Mouse (Mus musculus): Measurements from ENCODE around the gene Dleu7. TPM values are rescaled to one million over a fixed set of nuclear protein-coding genes. Genes with fewer than 3 reads are reported as not detected.

Gene Dleu7
- polyA plus RNA-seq (2017; shearing (Covaris generic)), result not detected

DNA sequence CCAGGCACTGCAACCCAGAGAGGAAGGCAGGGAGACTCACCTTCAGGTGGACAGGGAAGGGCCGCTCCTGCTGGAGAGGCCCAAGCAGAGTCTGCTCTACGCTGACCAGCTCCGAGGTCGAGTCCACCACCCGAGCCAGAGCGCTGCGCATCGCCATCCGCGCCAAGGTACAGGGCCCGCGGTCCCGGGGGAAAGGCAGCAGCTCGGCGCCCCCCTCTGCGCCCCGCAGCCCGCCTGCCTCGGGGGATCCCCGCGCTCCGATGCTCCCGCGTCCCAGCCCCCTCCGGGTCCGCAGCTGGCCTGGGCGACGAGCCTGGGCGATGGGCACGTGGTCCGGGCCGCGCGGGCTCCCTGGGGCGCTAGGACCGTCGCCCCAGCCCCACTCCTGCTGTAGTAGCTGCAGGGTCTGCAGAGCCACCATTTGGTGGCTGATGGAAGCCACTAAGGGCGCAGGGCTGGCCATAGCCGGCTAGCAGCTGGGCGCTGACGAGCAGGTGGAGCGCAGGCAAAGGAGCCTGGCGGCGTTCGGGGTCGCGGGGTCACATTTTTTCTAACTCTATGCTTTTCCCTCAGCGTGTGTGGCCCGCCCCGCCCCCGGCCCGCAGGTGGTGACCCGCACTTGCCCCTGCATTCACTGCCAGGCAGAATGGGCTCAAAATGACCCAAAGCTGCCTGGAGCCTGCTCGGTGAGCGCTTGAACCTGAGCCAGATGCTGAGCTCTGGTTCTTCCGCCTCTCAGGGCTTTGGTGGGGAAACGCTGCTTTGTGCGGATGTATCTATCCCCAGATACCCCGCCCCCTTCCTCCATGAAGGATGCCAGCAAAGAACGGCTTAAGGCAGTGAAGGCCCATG, at the start of gene Dleu7, which contains the start of gene Rnaseh2b:
Gene Dleu7, minus strand, starts transcription at position 560 of the 852 bp plus-strand sequence.
Gene Rnaseh2b, plus strand, starts transcription at position 102 of the 852 bp plus-strand sequence.
- peak; percentile 63 for ATAC-seq

DNA sequence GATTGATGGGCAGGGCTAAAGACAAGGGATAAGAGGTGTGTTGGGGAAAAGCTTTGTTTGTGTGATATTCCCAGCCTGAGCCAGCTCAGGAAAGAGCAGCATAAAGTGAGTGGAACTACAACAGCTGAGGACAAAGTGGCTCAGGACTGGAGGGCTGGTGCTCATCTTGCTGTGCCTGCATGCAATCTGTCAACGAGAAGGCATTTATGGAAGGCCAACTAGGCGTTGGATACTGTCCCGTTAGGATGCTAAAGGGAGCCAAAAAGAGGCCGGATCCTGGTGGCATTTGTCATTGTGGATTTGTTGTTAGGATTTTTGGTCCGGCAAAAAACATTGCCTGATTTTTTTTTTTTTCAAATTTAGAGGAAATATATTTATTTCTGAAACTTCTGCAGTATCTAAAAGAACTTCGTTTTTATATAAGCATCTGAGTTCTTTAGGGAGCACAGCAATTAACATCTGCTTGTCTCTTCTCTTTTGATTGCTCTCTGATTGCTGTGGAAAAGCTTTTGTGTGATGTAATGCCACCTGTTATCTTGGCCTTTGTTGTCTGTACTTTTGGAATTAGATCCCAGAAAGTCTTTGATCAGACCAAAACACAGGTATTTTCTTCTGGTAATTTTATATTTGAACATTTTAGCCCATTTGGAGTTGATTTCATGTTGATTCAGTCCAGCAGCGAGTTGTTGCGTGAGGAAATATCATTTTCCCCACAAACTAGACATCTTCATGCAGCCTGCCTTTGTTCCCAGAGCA, 49.2 kb upstream of the Dleu7 start:
- ATAC-seq, result no peak

DNA sequence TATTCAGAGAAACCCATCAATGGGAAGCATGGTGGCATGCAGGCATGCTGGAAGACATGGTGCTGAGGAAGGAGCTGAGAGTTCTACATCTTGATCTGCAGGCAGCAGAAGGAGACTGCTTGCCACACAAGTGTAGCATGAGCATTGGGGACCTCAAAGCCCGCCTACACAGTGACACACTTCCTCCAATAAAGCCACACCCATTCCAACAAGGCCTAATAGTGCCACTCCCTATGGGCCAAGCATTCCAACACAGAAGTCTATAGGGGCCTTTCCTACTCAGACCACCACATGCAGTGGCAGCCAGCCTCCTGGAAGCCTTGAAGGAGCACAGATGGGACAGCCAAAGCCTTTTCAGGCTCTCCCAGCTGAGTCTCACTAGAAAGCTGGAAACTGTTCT, 46.3 kb upstream of the Dleu7 start:
- no peak for ATAC-seq

DNA sequence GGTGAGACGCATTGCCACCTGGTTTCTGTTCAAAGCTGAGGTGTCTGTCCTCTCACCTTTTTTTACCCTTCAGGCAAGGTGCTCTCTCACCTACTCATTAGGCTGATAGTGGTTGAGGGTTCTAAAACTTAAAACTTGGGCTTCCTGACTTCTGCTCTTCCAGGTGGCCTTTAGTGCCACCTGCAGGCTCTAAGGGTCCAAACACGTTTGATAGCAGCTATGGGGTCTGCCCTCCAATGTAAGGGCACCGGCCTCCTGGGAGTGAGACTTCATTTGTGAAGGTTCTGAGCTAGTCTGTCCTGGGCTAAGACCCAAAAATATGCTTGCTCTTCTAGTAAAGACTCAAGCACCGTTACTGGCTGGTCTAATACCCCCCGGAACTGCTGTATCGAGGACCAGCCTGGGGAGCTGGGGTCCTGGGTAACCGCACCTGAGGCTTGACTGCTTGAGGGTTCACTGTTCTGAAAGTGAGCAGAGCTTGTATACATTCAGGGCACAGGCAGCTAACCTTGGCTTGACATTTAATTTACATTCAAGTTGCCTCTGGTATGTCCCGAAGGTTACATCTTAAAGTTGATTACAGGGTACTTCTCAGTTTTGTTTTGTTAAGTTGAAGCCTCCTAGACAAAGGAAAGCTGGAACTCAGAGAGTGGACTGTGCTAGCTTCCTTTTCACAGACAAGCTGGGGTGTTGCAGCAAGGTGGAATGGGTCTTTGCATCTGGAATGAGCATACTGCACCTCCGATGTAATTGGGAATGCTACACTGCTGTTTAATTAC, 41.3 kb upstream of the Dleu7 start:
- ATAC-seq, result no peak

DNA sequence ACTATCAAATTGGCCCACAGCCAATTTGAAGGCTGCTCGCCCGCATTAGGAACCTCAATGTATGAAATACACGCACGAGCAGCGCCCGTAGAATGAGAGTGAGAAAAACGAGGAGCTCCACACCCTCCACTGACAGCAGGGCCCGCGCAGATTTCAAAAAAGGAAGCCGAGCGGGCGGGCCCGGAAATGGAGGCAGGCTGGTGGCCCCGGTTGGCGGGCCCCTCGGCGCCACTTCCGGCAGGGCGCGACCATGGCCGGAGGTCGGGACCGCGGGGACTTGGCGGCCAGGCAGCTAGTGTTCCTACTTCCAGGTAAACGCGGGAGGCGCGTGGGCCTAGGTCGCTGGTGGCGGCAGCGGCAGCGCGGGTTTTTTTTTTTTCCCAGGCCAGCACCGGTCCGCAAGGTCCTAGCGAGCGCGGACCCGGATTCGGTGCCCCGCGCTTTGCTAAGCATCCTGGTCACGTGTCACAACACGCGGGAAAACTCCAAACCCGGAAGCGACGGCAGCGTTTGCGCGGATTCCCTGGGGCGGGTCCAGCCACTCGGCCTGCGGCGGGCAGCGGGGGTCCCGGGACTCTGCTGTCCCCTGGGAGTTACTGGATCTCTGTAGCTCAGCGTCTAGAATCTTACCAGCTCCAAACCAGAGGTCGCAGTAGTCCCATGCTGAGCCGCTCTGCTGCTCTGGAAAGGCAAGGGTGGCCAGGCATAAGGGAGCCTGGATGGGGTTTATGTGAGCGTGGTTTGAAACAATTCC, 39.2 kb upstream of the Dleu7 start:
- ATAC-seq, result peak; percentile 93

DNA sequence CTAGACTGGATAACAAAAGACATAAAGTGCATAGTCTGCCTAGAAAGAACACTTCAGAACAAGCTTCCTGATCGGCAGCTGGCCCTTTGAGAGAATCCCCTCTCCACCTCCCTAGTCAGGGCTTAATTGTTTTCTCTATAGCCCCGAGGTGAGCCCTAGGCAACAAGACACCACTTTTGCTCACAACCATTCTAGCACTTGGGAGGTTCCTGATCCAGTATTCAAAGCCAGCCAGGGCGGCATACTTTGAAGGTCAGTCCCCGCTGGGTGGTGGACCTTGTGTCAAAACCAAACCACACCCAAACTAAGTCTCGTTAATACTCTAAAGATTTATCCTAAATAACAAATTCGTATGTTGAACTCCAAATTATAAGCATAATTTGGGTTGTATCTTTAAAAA, 38.6 kb upstream of the Dleu7 start:
- no peak for ATAC-seq

DNA sequence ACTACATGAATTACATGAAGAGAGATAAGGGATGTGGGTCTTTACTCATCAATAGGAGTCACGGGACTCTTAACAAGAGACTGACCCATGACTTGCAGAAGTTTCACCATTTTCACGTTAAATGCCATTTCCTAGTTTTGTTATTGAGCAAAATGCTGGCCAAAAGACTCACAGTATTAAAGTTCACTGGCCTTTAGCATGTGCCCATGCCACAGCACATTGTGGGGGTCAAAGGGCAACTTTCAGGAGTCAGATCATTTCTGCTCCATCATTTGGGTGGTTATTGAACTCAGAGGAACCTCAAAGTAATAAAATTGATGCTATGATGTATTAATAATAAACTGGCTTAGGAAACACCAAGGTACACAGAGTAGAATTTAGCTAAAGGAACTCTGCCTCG, 36.8 kb upstream of the Dleu7 start:
- no peak for ATAC-seq

DNA sequence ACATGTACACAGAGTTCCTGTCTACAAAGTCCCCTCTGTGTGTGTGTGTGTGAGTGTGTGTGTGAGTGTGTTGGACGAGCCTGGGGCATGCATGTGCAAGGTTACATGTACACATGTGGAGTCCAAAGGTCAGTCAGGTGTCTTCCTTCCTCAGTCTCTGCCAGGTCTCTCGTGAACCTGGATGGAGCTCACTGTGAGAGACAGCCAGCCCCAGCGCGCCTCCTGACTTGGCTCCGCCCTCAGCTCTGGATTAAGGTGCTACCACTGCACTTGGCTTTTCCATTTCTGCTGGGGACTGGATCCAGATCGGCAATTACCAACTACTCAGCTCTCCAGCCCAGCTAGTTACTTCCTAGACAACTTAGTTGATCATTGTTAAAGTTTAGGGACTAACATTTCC, 35.8 kb upstream of the Dleu7 start:
- no peak for ATAC-seq

DNA sequence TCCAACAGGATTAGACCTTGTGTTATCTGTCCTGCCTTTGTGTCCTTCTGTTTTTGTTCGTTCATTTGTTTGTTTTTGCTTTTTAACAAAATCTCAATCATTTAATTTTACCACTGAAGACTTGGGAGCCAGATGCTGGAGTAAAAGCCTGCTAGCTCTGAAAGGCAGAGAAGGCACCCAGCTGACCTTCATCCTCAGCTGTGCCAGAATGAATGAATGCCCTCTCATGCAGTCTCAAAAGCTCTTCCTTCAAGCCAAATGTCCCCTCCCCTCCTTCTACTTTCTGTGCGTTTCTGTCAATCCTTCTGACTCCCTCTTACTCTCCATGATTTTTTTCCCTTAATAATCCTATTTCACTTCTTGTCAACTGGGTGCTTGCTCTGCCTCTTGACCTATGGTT, 34.3 kb upstream of the Dleu7 start:
- no peak for ATAC-seq

DNA sequence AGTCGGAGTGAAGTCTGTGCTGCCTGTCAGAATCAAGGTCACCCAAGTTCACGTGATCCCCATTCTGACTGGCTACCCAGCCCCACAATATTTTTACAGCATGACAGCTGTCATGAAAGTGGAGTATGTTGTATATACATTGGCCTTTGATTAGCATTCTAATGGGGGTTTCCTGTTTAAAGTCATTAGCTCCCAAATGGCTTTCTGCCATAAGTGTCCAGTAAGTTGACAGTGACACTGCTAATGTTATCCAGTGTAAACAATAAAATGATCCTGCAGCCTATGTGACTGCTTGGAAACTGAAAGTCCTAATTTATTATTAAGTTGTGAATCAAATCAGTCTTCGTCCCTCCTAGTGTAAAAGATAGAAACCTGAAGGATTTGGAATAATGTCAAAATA, 33.2 kb upstream of the Dleu7 start:
- ATAC-seq, result no peak

DNA sequence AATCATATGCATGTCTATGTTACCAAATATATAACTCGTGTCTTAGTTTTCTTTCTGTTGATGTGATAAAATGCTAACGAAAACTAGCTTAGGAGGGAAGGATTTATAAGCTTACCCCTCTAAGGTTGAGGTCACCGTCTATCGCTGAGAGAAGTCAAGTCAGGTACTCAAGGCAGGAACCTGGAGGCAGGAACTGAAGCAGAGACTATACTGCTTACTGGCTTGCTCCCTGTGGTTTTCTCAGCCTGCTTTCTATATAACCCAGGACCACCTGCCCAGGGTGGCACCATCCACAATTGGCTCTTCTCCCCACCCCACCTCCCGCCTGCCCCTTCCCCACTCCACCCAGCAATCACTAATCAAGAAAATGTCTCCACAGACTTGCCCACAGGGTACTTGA, 32.1 kb upstream of the Dleu7 start:
- ATAC-seq, result no peak

DNA sequence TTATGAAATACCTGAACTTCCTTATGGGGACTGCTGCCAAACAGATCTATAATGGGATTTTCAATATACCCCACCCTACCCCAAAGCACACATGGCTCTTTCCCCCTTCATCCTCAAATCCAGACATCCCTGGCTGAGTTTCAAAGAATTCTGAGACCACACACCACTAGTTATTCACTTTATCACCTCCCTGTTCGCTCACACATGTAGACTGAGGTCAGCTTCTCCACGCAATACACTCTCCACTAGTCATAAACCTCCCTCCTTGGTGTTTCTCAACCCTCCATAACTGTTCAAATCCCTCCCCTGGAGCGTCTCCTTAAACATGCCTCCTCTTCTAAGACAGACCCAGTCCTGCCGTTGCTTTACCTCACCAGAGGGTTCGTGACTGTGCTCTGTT, 30.6 kb upstream of the Dleu7 start:
- no peak for ATAC-seq

DNA sequence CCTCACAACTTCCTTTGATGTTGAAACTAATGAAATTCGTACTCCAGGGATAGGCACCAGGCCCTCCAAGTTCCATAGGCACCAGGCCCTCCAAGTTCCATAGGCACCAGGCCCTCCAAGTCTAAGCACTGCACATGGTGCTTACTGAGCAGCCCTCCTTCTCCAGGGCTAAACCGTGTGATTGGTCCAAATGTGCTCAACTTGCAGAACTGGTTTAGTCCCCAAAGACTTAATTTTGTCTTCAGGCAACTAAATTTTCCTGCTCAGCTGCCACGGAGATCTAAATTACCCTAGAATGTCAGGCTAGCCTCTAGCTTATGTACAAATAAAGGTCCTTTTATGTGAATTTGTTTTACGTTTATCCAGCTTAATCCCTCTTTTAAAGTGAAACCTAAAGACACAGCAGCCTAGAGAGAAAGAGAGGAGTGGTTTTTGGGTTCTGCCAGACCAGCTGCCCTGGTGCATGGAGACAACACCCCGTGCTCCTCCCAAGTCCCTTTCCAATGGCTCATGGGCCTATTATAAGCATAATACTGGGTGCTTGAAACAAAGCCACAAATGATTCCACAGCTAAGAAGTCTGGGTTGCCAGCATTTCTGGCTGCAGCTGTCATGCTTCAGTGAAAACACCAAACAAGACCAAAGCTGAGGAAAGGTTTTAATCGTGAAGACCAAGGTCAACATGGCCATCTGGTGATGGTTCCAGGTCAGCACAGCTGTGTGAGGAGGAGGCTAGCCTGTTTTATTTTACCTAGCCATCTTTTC, 29.9 kb upstream of the Dleu7 start:
- ATAC-seq, result no peak

DNA sequence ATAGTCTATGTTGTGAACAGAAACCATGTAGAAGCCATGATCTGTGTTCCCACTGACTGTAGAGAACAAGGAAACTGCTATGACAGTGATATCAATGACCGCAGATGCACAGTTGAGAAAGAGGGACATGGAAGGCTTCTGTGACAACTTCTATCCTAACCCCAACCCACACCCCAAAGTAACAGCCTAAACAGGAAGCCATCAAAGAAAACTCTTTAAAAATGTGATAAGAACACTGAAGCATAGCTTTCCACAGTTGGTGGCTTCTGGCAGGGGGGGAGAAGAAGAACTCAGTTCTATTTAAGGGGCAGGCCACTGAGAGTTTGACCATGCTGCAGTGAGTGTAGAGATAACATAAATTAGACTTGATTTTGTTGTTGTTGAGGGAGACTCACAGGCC, 18.8 kb upstream of the Dleu7 start:
- ATAC-seq, result no peak

DNA sequence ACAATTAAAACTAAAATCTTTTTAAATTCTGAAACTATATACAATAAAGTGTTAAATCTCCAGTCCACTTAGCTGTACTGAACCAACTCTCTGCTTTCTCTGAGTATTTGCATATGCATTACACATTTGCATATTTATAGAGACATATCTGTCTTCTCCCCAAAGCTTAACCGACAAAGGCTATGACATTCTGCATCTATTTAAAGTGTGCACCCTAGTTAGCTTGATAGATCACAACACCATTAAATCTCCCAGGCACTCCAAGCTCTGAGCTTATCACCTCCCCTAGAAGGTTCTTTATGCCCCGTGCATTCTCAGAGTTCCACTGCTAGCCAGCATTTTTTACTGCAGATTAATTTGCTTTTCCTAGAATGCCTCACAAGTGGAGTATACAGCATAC, 16.2 kb upstream of the Dleu7 start:
- no peak for ATAC-seq

DNA sequence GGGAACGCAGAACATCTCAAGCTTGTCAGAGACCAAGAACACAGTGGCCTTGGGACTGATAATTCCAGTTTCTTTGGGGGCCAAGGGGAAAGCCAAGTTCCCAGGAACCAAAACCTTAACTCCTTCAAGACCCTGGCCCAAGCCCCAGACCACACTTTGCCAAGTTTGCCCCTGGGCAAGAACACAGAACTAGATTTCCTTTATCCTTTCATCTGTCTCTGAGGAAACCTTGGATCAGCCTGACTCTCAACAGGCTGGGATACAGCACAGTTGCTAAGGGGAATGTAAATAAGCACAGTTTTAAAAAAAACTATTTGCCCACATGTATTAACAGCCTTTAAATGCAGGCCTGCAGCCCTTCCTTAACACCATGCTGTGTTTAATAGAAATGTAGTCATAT, 14.7 kb upstream of the Dleu7 start:
- no peak for ATAC-seq

DNA sequence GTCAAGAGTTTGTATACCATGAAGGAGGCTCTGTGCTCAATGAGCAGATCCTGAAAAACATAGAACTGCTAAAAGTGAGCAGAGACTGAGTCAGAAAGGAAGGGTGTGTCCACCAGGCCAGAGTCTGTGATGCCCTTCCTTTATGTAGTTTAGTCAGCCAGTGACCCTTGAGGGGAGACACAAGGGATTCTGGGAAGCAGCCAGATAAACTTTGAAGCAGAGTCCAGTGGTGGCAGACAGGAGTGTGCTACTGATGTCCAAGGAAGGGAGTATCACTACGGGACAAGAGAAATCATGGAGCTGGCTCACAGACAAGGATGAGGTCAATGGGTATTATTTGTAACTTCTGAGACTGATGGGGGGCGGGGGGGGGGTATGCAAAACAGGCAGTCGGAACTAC, 7.2 kb upstream of the Dleu7 start:
- ATAC-seq, result no peak

DNA sequence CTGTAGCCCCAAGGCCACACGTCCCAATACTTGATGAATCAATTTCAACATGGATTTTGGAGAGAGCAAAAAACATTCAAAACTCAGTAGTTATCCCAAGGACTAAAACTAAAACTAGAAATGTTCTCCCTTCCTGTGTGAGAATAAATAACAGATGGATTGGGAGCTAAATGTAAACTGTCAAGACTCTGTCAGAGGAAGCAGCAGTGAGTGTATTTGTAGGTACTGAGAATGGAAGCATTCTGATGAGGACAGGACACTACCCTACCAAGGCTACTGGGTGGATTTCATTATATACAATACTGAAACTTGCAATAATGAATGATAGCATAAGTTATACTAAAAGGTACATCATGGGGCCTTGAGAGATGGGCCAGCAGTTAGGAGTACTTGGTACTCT, 6.0 kb upstream of the Dleu7 start:
- no peak for ATAC-seq

DNA sequence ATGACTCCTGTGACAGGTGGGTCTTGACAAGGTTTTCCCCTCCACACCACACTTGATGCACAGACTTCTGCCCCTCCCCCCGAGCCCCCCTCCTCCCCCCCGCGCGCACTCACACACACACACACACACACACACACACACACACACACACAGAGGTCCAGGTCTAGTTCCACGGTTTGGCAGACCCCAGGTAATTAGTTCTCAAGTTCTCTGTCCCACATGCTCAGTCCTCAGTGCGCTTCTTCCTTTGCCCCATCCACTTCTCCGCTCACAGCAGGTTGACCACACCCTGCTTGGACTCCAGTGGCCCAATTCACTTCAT, 720 bp downstream of the Dleu7 start:
- ATAC-seq, result no peak

DNA sequence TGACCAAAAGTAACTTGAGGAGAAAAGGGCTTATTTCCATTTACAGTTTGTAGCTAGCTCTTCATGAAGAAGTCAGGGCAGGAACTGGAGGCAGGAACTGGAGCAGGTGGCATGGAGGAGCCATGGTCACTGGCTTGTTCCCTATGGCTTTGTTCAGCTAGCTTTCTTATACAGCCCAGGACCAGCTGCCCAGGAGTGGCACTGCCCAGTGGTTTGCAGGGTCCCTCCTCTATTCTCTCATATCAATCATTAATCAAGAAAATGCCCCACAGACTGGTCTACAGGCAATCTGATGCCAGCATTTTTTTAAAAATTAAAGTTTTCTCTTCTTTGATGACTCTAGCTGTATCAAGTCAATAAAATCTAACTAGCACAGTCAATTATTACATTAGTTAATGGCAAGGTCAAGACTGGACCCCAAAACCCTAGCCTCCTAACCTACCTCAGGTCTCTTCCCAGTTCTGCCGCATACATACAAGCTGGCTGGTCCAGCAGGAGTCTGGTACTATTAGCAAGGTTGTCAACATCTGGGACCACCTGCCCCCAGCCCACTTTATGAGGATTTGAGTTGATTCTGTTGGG, 1.4 kb downstream of the Dleu7 start:
- no peak for ATAC-seq

DNA sequence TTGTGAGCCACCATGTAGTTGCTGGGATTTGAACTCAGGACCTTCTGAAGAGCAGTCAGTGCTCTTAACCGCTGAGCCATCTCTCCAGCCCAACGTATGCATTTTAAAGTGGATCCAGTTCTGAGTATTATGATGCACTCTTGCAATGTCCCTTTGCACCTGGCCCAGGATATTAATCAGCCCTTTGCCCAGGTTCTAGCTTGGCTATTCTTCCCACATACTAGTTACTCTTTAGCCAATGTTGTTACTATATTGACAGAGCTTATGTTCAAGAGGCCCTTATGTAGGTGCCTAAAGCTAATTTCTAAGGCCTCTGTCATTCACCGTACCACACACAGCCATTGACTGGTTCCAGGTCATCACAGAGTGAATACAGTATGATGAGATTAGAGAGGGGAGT, 4.1 kb downstream of the Dleu7 start:
- ATAC-seq, result no peak

DNA sequence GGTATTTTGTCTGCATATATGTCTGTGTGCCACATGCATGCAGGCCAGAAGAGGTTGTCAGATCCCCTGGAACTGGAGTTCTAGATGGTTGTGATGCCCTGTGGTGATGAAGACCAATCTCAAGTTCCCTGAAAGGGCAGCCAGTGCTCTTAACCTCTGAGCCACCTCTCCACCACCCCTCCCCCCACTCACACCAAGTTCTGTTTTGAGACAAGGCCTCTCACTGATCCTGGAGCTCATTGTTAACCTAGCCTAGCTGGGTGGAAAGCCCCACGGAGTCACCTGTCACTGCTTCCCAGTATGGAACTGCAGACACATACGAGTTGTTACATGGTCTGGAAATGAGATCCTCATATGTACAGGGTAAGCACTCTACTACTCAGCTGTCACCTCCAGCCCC, 9.9 kb downstream of the Dleu7 start:
- ATAC-seq, result no peak

All from inflammation-experienced regulatory T-cells, adult 6 months (primary cell).